Mouse (Mus musculus) midbrain, embryonic 14.5 days (tissue): ENCODE measurements at regions not wholly inside any gene's neighbourhood (a gene's known extent, or its start where the extent isn't known, plus 50 kb on each side); places are given as distances from the start of the nearest gene placed in this dataset.

ENCODE experiments used
- ATAC-seq: fragments of 200-750 bp; cut with Nextera tagmentation; 2 replicates; pipeline ENCODE4 v1.8.0; 2017; ENCODE audit warnings: moderate number of reproducible peaks, moderate library complexity; ENCODE audit not compliant: low FRiP score, low TSS enrichment
- DNase-seq: peaks from one replicate; pipeline ENCODE4 v3.0.0-alpha.2; 2015
- H3K27ac ChIP-seq: fragments of 300-500 bp; sonication (generic); replicated peaks from 2 replicates; pipeline ENCODE4 v1.5.1; 2014; ENCODE audit warnings: mild to moderate bottlenecking, low read depth, low read length, moderate library complexity
- H3K27me3 ChIP-seq: fragments of 300-500 bp; sonication (generic); 2 replicates; pipeline ENCODE4 v1.6.1; 2014; ENCODE audit warnings: low read length, control low read depth, mixed read lengths; ENCODE audit not compliant: control insufficient read depth, insufficient read depth
- H3K36me3 ChIP-seq: fragments of 300-500 bp; sonication (generic); 2 replicates; pipeline ENCODE4 v1.6.1; 2014; ENCODE audit warnings: low read length, control low read depth; ENCODE audit not compliant: control insufficient read depth, insufficient read depth
- H3K4me1 ChIP-seq: fragments of 300-500 bp; sonication (generic); 2 replicates; pipeline ENCODE4 v1.6.1; 2014; ENCODE audit warnings: mild to moderate bottlenecking, antibody characterized with exemption, low read length, control low read depth; ENCODE audit not compliant: control insufficient read depth, insufficient read depth
- H3K4me2 ChIP-seq: fragments of 300-500 bp; sonication (generic); 2 replicates; pipeline ENCODE4 v1.6.1; 2014; ENCODE audit warnings: mild to moderate bottlenecking, low read length, moderate library complexity
- H3K4me3 ChIP-seq: fragments of 300-500 bp; sonication (generic); replicated peaks from 2 replicates; pipeline ENCODE4 v1.5.1; 2014; ENCODE audit warnings: low read depth, low read length
- H3K9ac ChIP-seq: fragments of 300-500 bp; sonication (generic); replicated peaks from 2 replicates; pipeline ENCODE4 v1.6.1; 2014; ENCODE audit warnings: mild to moderate bottlenecking, low read length, moderate library complexity
- H3K9me3 ChIP-seq: fragments of 300-500 bp; sonication (generic); 2 replicates; pipeline ENCODE4 v1.6.1; 2016; ENCODE audit warnings: low read length, control low read depth, mixed read lengths; ENCODE audit not compliant: control insufficient read depth
- WGBS: fragments of 180-500 bp; shearing (Covaris S2); extraction: QIAGEN DNeasy Blood & Tissue Kit; methylation state at CpG from one replicate; pipeline ENCODE4 v1.1.7; 2014; 5-methylcytosine and 5-hydroxymethylcytosine counted together

GRCm38 (mm10) chr4:66622650-66623394 is 204.6 kb upstream of the Tlr4 start:
- WGBS, result 70% methylated on average over 5 of the region's 5 CpGs
- no peak overlapping the region for H3K27ac ChIP-seq
- H3K4me3 ChIP-seq, result no peak overlapping the region
- no peaks in the 10 kb centered on the region for H3K36me3 ChIP-seq
- no peaks in the 10 kb centered on the region for H3K9me3 ChIP-seq
- DNase-seq, result no peak
- no peaks in the 10 kb centered on the region for H3K4me1 ChIP-seq
- H3K9ac ChIP-seq, result no peak overlapping the region
- ATAC-seq, result no peak
- no peaks in the 10 kb centered on the region for H3K27me3 ChIP-seq
- no peak overlapping the region for H3K4me2 ChIP-seq

- H3K36me3 ChIP-seq, result no peaks in the 10 kb centered on the region
- WGBS, result 85% methylated on average over 2 of the region's 2 CpGs
- ATAC-seq (no peak), DNase-seq (no peak)
- no peak overlapping the region for H3K9ac ChIP-seq
- no peak overlapping the region for H3K4me3 ChIP-seq
- H3K4me2 ChIP-seq, result no peak overlapping the region
- no peak overlapping the region for H3K27ac ChIP-seq
- H3K4me1 ChIP-seq, result no peaks in the 10 kb centered on the region
- H3K9me3 ChIP-seq, result no peaks in the 10 kb centered on the region
- no peaks in the 10 kb centered on the region for H3K27me3 ChIP-seq
Observed at GRCm38 (mm10) chr4:66618811-66619440, 208.5 kb upstream of the Tlr4 start.

- no peaks in the 10 kb centered on the region for H3K36me3 ChIP-seq
- 83% methylated on average over 7 of the region's 7 CpGs for WGBS
- H3K9ac ChIP-seq, result no peak overlapping the region
- no peaks in the 10 kb centered on the region for H3K4me1 ChIP-seq
- H3K27me3 ChIP-seq, result no peaks in the 10 kb centered on the region
- no peak overlapping the region for H3K4me3 ChIP-seq
- ATAC-seq (no peak), DNase-seq (no peak)
- H3K4me2 ChIP-seq, result no peak overlapping the region
- no peak overlapping the region for H3K27ac ChIP-seq
- H3K9me3 ChIP-seq, result no peaks in the 10 kb centered on the region
Observed at GRCm38 (mm10) chr4:66617743-66618736, 209.3 kb upstream of the Tlr4 start.

- H3K27me3 ChIP-seq, result no peaks in the 10 kb centered on the region
- H3K36me3 ChIP-seq, result no peaks in the 10 kb centered on the region
- no peak for DNase-seq
- no peak overlapping the region for H3K4me2 ChIP-seq
- H3K4me1 ChIP-seq, result no peaks in the 10 kb centered on the region
- no peak overlapping the region for H3K9ac ChIP-seq
- no peak overlapping the region for H3K27ac ChIP-seq
- no peak for ATAC-seq
- no peaks in the 10 kb centered on the region for H3K9me3 ChIP-seq
- 92% methylated on average over 4 of the region's 4 CpGs for WGBS
- no peak overlapping the region for H3K4me3 ChIP-seq
Observed at GRCm38 (mm10) chr4:66617101-66617500, 210.3 kb upstream of the Tlr4 start.

GRCm38 (mm10) chr4:66604849-66605248 is 200.4 kb upstream of the Astn2 start:
- Histone ChIP-seq H3K9me3 (no peaks in the 10 kb centered on the region), H3K9ac (no peak overlapping the region), H3K4me1 (no peaks in the 10 kb centered on the region), H3K27me3 (no peaks in the 10 kb centered on the region), H3K4me2 (no peak overlapping the region), H3K27ac (no peak overlapping the region), H3K36me3 (no peaks in the 10 kb centered on the region), H3K4me3 (no peak overlapping the region)
- ATAC-seq (no peak), DNase-seq (no peak)

GRCm38 (mm10) chr4:66598737-66599136 is 194.3 kb upstream of the Astn2 start:
- WGBS, result 97% methylated on average over 1 of the region's 1 CpGs

GRCm38 (mm10) chr4:66586647-66587046 is 182.2 kb upstream of the Astn2 start:
- no peaks in the 10 kb centered on the region for H3K9me3 ChIP-seq
- 47% methylated on average over 5 of the region's 5 CpGs for WGBS
- H3K9ac ChIP-seq, result no peak overlapping the region
- no peak overlapping the region for H3K4me3 ChIP-seq
- H3K27ac ChIP-seq, result no peak overlapping the region
- ATAC-seq (no peak; the same call in 1 of the 2 replicates), DNase-seq (peak; percentile 9)
- no peak overlapping the region for H3K4me2 ChIP-seq
- H3K27me3 ChIP-seq, result no peaks in the 10 kb centered on the region
- H3K36me3 ChIP-seq, result no peaks in the 10 kb centered on the region
- 0 out of 2 replicates have a peak, but pooled peaks cover 4% of the 10 kb centered on the region for H3K4me1 ChIP-seq

More at GRCm38 (mm10) chr4:66598737-66599136, 194.3 kb upstream of the Astn2 start:
- no peaks in the 10 kb centered on the region for H3K27me3 ChIP-seq
- H3K4me3 ChIP-seq, result no peak overlapping the region
- no peaks in the 10 kb centered on the region for H3K36me3 ChIP-seq
- H3K9me3 ChIP-seq, result no peaks in the 10 kb centered on the region
- H3K4me1 ChIP-seq, result no peaks in the 10 kb centered on the region
- DNase-seq (no peak), ATAC-seq (no peak)
- H3K4me2 ChIP-seq, result no peak overlapping the region
- no peak overlapping the region for H3K9ac ChIP-seq
- no peak overlapping the region for H3K27ac ChIP-seq

GRCm38 (mm10) chr4:66586166-66586565 is 181.8 kb upstream of the Astn2 start:
- H3K36me3 ChIP-seq, result no peaks in the 10 kb centered on the region
- H3K9me3 ChIP-seq, result no peaks in the 10 kb centered on the region
- no peak overlapping the region for H3K27ac ChIP-seq
- no peaks in the 10 kb centered on the region for H3K27me3 ChIP-seq
- ATAC-seq (0 out of 2 replicates have a peak, but pooled peaks have one; percentile 27), DNase-seq (peak; percentile 28)
- 4% methylated on average over 3 of the region's 3 CpGs for WGBS
- H3K4me3 ChIP-seq, result no peak overlapping the region
- H3K9ac ChIP-seq, result no peak overlapping the region
- H3K4me1 ChIP-seq, result 0 out of 2 replicates have a peak, but pooled peaks cover 4% of the 10 kb centered on the region
- no peak overlapping the region for H3K4me2 ChIP-seq
